Mouse (Mus musculus): ENCODE data around the gene Rab24.

DNA sequence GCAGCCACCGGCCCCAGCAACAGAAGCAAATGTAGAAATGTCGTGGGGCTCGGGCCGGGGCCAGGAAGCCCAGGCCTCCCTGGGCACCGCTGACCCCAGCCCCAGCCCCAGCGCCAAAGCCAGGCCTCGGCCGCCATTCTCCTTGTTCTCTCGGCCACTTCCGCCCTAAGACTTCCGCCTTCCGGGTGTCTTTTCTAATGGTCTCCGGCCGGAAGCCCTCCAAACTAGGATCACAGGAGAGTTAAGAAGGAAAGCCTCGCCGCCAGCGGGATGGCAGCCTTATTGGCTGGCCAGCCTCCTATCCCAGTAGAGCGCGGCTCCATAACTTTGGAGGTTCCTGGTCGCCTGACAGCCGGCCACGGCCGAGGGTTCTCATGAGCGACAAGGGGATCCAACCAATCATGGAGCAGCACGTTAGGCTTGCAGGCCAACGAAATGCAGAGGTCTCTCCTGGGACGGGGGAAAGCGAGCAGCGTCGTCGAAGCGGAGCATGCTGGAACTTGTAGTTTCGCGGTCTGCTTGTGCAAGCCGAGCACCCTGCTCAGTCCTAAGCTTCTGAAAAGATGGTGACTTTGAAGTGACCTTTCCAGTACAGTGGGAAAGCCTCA, 40.8 kb upstream of the Rab24 start, which contains the start of gene Lman2:
- TF ChIP-seq CTCF (IDR thresholded peaks at IDR 0.05; ENCODE audit: low read depth, low read length): no peak
- no peak for TF ChIP-seq POLR2A (IDR thresholded peaks at IDR 0.05; ENCODE audit: borderline replicate concordance, low read depth, low read length)

Measured in bone marrow macrophage, adult 2 months (primary cell).